Mouse (Mus musculus) hindbrain, embryonic 10.5 days (tissue): ENCODE data around the gene Aatf. TPM values are rescaled to one million over a fixed set of nuclear protein-coding genes. Genes with fewer than 3 reads are reported as not detected.

Experiments
- DNase-seq: peaks from one replicate; pipeline ENCODE4 v3.0.0-alpha.2; 2017; ENCODE audit warnings: low spot score
- H3K27ac ChIP-seq: fragments of 300-500 bp; sonication (generic); 2 replicates; pipeline ENCODE4 v1.5.1; 2016; ENCODE audit warnings: mild to moderate bottlenecking, moderate library complexity
- H3K27me3 ChIP-seq: fragments of 300-500 bp; sonication (generic); 2 replicates; pipeline ENCODE4 v1.6.1; 2016; ENCODE audit warnings: mild to moderate bottlenecking; ENCODE audit not compliant: poor library complexity, insufficient read depth, severe bottlenecking
- H3K36me3 ChIP-seq: fragments of 300-500 bp; sonication (generic); 2 replicates; pipeline ENCODE4 v1.6.1; 2016; ENCODE audit warnings: mild to moderate bottlenecking, moderate library complexity
- H3K4me1 ChIP-seq: fragments of 300-500 bp; sonication (generic); replicated peaks from 2 replicates; pipeline ENCODE4 v1.6.1; 2016; ENCODE audit warnings: mild to moderate bottlenecking
- H3K4me3 ChIP-seq: fragments of 300-500 bp; sonication (generic); 2 replicates; pipeline ENCODE4 v1.5.1; 2016; ENCODE audit warnings: mild to moderate bottlenecking, moderate library complexity
- H3K9me3 ChIP-seq: fragments of 300-500 bp; sonication (generic); 2 replicates; pipeline ENCODE4 v1.6.1; 2016; ENCODE audit warnings: mild to moderate bottlenecking, moderate library complexity
- WGBS: fragments of 180-500 bp; shearing (Covaris S2); methylation state at CpG from one replicate; pipeline ENCODE4 v1.1.7; 2016; 5-methylcytosine and 5-hydroxymethylcytosine counted together
- polyA plus RNA-seq: library from polyadenylated mRNA; unstranded; fragments of >200 nt; fragmentation: Nextera tagmentation; extraction: Ambion mirVana; gene quantifications from 2 replicates; pipeline ENCODE4 v1.2.1, GENCODE M21; 2016

Aatf gene
- polyA plus RNA-seq, 1 experiment from 2014 or later: 46.8 TPM

DNA sequence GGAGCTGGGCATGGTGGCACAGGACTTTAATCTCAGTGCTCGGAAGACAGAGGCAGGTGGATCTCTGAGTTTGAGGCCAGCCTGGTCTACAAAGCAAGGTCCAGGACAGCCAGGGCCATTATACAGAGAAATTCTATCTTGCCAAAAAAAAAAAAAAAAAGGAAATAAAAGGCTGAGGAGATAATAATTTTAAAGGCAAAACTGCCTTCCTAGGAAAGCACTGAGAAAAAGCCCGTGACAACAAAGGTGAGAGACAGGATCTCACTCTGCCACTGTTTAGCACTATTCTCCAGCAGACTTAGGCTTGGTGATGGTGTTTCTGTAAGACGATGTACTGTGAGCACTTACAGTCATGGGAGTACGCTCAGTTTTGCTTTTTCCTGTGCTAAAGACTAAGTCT is 37.3 kb downstream of the Aatf start:
- Histone ChIP-seq H3K4me3 (no peak overlapping the region), H3K27me3 (no peaks in the 10 kb centered on the region), H3K9me3 (no peaks in the 10 kb centered on the region), H3K4me1 (no peaks in the 10 kb centered on the region), H3K36me3 (peaks cover 18% of the 10 kb centered on the region), H3K27ac (no peak overlapping the region)
- no peak for DNase-seq
- 96% methylated on average over 4 of the region's 4 CpGs for WGBS

DNA sequence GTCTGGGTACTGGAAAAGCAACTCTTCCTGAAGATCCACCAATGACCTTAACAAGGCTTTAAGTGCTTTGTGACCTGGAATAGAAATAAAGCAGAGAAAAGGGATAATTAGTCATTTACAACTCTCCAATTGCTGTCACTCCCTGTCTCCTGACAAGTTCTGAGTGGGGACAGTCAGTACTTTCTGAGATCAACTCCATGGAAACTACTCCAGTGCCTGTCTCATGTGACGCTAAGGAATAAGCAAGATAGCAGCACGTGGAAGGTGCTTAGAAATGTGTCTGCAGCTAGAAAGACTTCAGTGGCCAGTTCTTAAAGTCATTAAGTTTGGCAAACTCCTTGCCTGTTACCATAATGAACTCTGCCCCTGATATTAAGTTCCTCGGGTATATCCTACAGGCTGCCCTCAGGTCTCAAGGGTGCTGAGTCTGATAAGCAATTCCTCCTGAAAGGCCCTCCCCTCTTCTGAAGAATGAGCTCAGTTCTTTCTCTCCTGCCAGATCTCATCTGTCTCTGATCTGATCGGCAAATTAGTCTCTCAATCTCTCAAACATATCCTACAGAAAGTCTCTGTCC is 40.1 kb downstream of the Aatf start:
- Histone ChIP-seq H3K9me3 (no peaks in the 10 kb centered on the region), H3K4me1 (no peaks in the 10 kb centered on the region), H3K36me3 (peaks cover 35% of the 10 kb centered on the region), H3K27me3 (no peaks in the 10 kb centered on the region), H3K27ac (no peak overlapping the region), H3K4me3 (no peak overlapping the region)
- WGBS: 86% methylated on average over 4 of the region's 4 CpGs
- DNase-seq: no peak

DNA sequence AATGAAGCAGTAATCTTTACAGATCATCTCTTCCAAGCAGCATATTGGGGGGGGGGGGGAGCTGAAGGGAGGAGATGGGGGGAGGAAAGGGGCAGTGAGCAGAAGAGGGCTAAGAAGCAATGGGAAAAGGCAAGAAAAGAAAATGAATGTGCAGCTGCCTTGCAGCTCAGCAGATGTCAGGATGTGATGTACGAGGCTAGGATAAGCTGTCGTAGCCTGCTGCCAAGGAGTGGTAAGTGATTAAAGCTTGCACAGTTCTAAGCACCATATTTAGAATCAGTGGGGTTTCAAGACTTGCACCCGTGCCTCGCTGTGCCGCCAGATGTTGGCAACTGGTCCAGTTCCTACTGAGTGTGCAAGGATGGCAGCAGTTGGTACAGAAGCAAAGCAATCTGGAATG is 48.8 kb downstream of the Aatf start:
- no peaks in the 10 kb centered on the region for H3K27me3 ChIP-seq
- 94% methylated on average over 5 of the region's 5 CpGs for WGBS
- no peaks in the 10 kb centered on the region for H3K4me1 ChIP-seq
- no peaks in the 10 kb centered on the region for H3K9me3 ChIP-seq
- H3K36me3 ChIP-seq: peaks cover 34% of the 10 kb centered on the region
- H3K27ac ChIP-seq: no peak overlapping the region
- no peak overlapping the region for H3K4me3 ChIP-seq
- DNase-seq: no peak

DNA sequence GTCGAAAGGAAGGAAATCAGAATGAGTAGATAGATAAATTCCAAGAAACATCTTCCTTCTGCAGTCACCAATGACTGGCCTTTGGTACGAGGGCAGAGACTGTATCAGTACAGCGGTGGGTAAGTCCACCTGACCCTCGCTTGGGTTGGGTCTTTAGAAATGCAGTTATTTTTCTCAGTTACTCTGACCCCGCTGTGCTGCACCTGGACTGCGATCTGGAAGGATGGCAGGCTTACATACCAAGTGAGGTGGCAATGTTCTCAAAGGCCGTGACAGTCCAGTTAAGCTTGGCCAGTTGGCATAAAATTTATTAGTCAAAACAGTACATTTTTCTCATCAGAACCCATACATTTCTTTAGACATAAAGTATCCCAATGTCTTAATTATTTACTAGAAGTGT is 59.4 kb downstream of the Aatf start:
- Histone ChIP-seq H3K4me3 (no peak overlapping the region), H3K27ac (no peak overlapping the region), H3K9me3 (no peaks in the 10 kb centered on the region), H3K27me3 (no peaks in the 10 kb centered on the region), H3K36me3 (no peaks in the 10 kb centered on the region), H3K4me1 (0 out of 2 replicates have a peak, but pooled peaks cover 3% of the 10 kb centered on the region)
- 94% methylated on average over 7 of the region's 7 CpGs for WGBS
- no peak for DNase-seq

DNA sequence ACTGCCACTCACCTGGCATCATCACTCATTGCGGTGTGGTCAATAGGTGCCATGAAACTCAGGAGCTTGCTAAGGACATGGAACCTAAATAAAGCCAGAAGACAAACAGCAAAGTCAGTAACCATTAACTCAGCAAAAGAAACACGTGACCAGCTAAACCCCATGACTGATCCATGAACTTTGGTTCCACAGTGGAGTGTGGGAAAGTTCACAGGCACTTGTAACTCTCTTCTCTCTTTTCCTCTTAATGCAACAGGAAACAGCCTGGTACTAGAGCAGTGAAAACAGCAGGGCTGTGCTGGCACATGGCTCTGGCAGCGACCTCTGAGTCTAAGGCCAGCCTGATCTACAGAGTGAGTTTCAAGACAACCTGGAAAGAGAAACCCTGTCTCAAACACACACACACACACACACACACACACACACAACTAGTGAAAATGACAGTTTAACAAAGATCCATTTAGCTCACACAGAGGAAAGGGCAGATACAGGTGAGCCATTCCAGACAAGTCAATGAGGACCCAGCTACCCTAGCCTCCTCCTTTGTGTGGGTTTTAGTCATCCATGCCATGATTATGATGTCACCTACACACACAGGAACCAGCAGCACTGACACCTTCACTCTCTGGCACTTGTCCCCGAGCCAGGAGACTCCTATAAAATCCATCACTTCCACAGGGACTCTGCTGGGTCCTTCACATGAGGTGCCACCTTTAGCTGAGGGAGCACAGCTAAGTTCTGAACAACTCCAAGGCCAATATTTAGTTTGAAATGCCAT is 70.6 kb downstream of the Aatf start:
- no peaks in the 10 kb centered on the region for H3K4me1 ChIP-seq
- no peak for DNase-seq
- no peak overlapping the region for H3K27ac ChIP-seq
- H3K36me3 ChIP-seq: peaks cover 22% of the 10 kb centered on the region
- H3K27me3 ChIP-seq: no peaks in the 10 kb centered on the region
- no peak overlapping the region for H3K4me3 ChIP-seq
- WGBS: 91% methylated on average over 4 of the region's 4 CpGs
- no peaks in the 10 kb centered on the region for H3K9me3 ChIP-seq

DNA sequence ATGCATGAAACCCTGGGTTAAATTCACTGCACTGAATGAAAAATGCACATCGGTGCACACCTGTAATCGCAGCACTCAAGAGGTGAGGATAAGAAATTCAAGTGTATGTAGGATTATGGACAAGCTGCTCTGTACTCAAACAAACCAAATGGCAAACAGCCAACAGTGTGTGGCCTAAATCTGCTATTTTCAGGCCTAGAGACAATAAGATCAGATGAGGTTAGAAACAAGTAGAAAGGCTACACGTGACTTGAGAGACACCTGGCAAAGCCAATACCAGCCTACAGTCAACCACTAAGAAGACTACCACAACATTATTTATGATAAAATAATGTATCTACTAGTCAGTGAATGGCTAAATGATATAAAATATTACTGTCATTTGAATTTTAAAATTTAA is 72.9 kb downstream of the Aatf start:
- H3K4me1 ChIP-seq: no peaks in the 10 kb centered on the region
- peaks cover 25% of the 10 kb centered on the region for H3K36me3 ChIP-seq
- no peaks in the 10 kb centered on the region for H3K9me3 ChIP-seq
- DNase-seq: no peak
- H3K27ac ChIP-seq: no peak overlapping the region
- no peak overlapping the region for H3K4me3 ChIP-seq
- no peaks in the 10 kb centered on the region for H3K27me3 ChIP-seq
- 95% methylated on average over 3 of the region's 3 CpGs for WGBS

DNA sequence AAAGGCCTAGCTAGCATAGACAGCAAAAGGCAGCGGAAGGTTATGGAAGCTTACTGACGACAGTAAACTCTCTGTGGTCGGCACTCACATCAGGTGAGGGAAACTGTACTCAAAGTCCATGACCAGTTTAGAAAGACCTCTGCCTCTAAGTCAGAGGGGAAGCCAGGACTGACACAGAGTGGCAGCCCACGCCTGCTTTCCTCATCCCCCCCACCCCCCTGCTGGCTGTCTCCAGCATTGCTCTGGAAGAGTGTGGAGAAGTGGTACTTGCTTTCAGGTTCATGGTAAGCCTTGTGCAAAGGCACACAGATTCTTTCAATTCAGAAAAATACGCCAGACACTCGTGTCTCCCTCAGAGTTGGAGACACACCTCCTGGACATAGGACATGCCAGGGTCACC is 78.4 kb downstream of the Aatf start:
- 66% methylated on average over 6 of the region's 6 CpGs for WGBS

DNA sequence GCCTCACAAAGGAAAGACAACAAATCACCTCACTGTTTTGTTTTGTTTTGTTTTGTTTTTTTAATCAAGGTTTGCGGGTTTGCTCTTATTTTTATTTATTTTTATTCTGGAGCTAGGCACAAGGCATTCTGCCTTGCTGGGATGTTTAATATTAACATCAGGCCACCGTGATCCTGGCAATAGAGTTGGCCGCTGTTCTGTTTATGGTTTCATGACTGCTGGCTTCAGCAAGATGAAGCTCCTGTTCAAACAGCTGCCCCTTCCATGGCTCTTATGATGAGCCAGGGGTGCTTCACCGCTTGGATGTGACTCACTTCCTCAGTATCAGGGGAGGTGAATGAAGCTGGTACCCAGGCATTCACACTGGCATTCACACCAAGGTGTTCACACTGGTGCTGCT is 83.0 kb downstream of the Aatf start:
- 0 out of 2 replicates have a peak overlapping the region, but pooled peaks have one; percentile 42 for H3K27ac ChIP-seq
- WGBS: 90% methylated on average over 4 of the region's 4 CpGs

More for the DNA sequence above, 78.4 kb downstream of the Aatf start:
- Histone ChIP-seq H3K27ac (no peak overlapping the region), H3K36me3 (peaks cover 7% of the 10 kb centered on the region; the same call in 1 of the 2 replicates), H3K9me3 (no peaks in the 10 kb centered on the region), H3K27me3 (no peaks in the 10 kb centered on the region), H3K4me3 (no peak overlapping the region), H3K4me1 (peaks cover 12% of the 10 kb centered on the region)
- DNase-seq: no peak

DNA sequence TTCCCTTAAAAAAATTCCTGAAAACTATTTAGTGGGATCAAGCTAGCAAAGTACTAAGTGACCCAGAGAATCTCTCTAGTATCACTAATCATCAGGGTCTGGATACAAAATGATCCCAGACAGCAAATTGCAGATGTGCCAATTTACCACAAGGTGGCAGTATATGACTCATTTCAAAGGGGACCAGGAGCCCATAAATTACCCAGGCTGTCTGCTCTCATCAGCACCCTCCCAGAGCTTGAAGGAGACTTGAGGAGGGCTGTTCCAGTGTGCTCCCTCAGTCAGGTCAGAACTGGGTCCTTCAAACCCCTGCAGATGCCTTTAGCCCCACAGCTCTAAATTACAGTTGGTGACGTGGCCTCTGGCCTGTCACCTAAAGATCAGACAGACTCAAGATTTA is 83.7 kb downstream of the Aatf start:
- 0 out of 2 replicates have a peak overlapping the region, but pooled peaks have one; percentile 62 for H3K27ac ChIP-seq
- H3K4me3 ChIP-seq: no peak overlapping the region
- no peaks in the 10 kb centered on the region for H3K9me3 ChIP-seq
- H3K27me3 ChIP-seq: no peaks in the 10 kb centered on the region
- DNase-seq: peak; percentile 38
- H3K4me1 ChIP-seq: peaks cover 26% of the 10 kb centered on the region
- 32% methylated on average over 1 of the region's 1 CpGs for WGBS
- H3K36me3 ChIP-seq: 0 out of 2 replicates have a peak, but pooled peaks cover 3% of the 10 kb centered on the region

More for the DNA sequence above, 83.0 kb downstream of the Aatf start:
- Histone ChIP-seq H3K9me3 (no peaks in the 10 kb centered on the region), H3K4me3 (no peak overlapping the region), H3K27me3 (no peaks in the 10 kb centered on the region), H3K4me1 (peaks cover 22% of the 10 kb centered on the region), H3K36me3 (0 out of 2 replicates have a peak, but pooled peaks cover 4% of the 10 kb centered on the region)
- DNase-seq: no peak

DNA sequence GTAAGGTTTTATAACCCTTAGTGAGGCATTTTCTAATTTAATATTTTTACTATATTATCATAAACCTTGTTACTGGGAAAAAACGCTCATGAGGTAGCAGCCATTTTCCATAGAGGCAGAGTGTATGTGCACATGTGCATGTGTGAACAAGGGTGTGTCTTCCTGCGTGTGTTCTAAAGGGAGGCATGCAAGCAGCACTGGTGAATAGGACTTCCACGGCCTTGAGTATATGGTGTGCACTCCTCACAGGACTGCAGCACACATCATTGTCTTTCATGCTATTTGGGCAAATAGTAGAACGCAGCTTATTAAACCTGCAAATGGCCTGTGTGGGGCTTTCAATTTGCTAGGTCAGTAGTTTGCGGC is 86.7 kb downstream of the Aatf start:
- no peak overlapping the region for H3K4me3 ChIP-seq
- no peak overlapping the region for H3K27ac ChIP-seq
- no peaks in the 10 kb centered on the region for H3K9me3 ChIP-seq
- 93% methylated on average over 5 of the region's 5 CpGs for WGBS
- H3K36me3 ChIP-seq: 0 out of 2 replicates have a peak, but pooled peaks cover 3% of the 10 kb centered on the region
- no peak for DNase-seq
- no peaks in the 10 kb centered on the region for H3K27me3 ChIP-seq
- peaks cover 19% of the 10 kb centered on the region for H3K4me1 ChIP-seq

DNA sequence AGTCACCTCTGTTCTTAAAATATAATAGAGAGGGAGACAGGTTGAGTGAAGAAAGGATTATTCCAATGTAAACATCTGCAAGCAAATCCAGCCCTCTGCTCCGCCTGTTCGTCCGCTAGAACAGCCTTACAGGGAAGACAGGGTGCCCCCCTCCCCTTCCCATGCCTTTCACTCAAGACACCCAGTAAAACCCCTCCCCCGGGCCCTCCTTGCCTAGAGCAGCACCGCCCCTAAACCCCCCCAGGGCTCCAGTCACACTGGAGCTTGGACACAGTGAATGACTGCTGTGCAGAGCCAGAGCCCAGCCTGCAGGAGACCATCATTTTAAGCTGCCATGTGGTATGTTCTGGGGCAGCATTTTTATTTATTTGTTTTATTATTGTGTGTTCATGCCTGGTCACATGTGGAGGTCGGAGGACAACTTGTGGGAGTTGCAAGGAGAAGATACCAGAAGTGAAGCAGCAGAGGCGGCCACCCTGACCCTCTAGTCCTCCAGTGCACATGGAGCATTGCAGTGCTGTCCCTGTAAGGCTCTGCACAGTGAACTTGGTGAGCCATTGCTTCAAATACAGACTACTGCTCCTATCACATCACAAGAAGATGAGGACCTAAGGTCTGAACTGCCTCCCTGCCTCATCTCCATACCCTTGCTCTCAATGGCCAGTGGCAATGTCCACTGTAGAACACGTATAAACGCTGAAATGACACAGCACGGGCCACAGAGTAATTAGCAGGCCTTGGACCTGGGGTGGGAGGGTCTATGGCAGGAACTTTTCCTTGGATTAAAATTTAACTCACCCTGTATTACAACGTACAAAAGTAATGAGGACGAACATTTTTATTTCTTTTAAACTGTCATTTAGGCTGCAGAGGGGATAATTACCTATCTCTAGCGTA is 87.3 kb downstream of the Aatf start:
- H3K9me3 ChIP-seq: no peaks in the 10 kb centered on the region
- peaks cover 14% of the 10 kb centered on the region for H3K4me1 ChIP-seq
- no peak for DNase-seq
- 0 out of 2 replicates have a peak, but pooled peaks cover 3% of the 10 kb centered on the region for H3K36me3 ChIP-seq
- 66% methylated on average over 13 of the region's 13 CpGs for WGBS
- no peak overlapping the region for H3K4me3 ChIP-seq
- H3K27me3 ChIP-seq: no peaks in the 10 kb centered on the region
- H3K27ac ChIP-seq: no peak overlapping the region

DNA sequence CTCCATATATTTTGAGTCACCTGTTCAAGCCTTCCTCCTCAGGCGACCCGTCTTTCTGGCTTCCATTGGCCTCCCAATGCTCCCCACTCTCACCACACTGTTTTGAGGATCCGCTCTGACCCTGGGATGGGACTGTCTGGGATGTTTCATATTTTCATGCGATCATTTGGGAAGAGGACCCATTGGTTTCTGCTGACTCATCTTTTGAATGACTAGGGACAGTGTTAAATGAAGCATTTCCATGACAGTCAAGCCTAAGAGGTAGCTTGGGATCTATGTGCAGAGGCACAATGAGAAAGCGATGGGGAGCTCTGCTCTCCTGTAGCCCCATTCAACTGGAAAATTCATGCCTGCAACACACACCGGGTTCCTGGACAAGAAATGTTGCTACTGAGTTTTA is 92.5 kb downstream of the Aatf start:
- no peak for DNase-seq
- Histone ChIP-seq H3K9me3 (no peaks in the 10 kb centered on the region), H3K36me3 (no peaks in the 10 kb centered on the region), H3K4me3 (no peak overlapping the region), H3K27me3 (no peaks in the 10 kb centered on the region), H3K4me1 (peaks cover 9% of the 10 kb centered on the region), H3K27ac (no peak overlapping the region)
- WGBS: 92% methylated on average over 6 of the region's 6 CpGs
